Comparison of ENCODE assay signal across 20 mouse cellular contexts in genomic region chr4:132207280-132207679, GRCm38 (mm10).
"Had no signal": no experiment of that assay in that cellular context is flagged by ENCODE, and none has a peak within 500 bp of the region (broad histone marks: within the 10 kb centered on the region; RNA-seq: fewer than 3 reads in every experiment).

No protein-coding gene starts in this region.

- H3K27ac ChIP-seq: liver, embryonic 14.5 days; midbrain, embryonic 10.5 days; neural tube, embryonic 13.5 days; neural tube, embryonic 15.5 days; stomach, embryonic 15.5 days; stomach, postnatal 0 days had no signal

- H3K9me3 ChIP-seq: midbrain, embryonic 10.5 days; neural tube, embryonic 13.5 days; neural tube, embryonic 15.5 days; stomach, embryonic 15.5 days had no signal

- H3K4me3 ChIP-seq: midbrain, embryonic 10.5 days; myocyte; neural tube, embryonic 13.5 days; neural tube, embryonic 15.5 days; stomach, embryonic 15.5 days had no signal

- H3K9ac ChIP-seq: liver, embryonic 14.5 days; lung, embryonic 14.5 days; neural tube, embryonic 13.5 days; neural tube, embryonic 15.5 days; stomach, embryonic 15.5 days had no signal

- ATAC-seq: midbrain, embryonic 16.5 days had no signal

- H3K4me2 ChIP-seq: lung, embryonic 14.5 days; neural tube, embryonic 13.5 days; neural tube, embryonic 15.5 days; stomach, embryonic 15.5 days had no signal

- H3K27me3 ChIP-seq: neural tube, embryonic 13.5 days; neural tube, embryonic 15.5 days; stomach, embryonic 15.5 days had no signal

- DNase-seq: lung, adult 18-20 months; lung, embryonic 14.5 days; lung, postnatal 10 days; lung, postnatal 4 days; midbrain, embryonic 14.5 days; retina, postnatal 1 day; right cerebral cortex, adult 18-20 months; right cerebral cortex, postnatal 25 days; right cerebral cortex, postnatal 4 days; spleen, adult 18-20 months; thymus, adult 2 months; thymus, postnatal 36 days had no signal
